Mouse (Mus musculus): ENCODE measurements around the gene Fto. TPM values are rescaled to one million over a fixed set of nuclear protein-coding genes. Genes with fewer than 3 reads are reported as not detected.

Gene Fto
- polyA plus RNA-seq, 1 experiment from 2014 or later, result 63.7 TPM

DNA sequence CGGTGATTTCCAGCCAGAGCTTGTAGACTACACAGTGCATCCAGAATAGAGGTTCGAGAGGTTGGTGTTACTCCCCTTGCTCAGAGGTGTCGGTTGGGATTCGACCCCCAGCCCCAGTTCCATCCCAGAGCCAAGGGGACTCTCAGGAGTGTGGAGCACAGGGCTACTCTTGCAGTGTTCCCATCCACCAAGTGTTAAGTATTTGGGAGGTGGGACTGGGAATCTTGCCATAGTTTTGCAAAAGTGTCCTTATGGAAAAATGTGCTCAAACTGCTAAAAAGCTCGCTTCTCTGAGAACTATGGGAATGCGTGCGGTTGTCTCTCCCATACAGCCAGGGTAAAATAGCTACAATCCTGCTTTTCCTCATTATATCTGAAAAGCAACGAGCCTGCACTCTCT, 180.0 kb downstream of the Fto start:
- in situ Hi-C loops (cut with MboI; ENCODE audit: low pct_unique_long_range_greater_than_20kb), result no loop called here
- ChIA-PET POLR2A (no interaction called here), CTCF (interaction anchor here (1.0 kb wide), 1 partner anchor 51 kb away, joined by 3 read pairs; no protein-coding TSS in a partner anchor)
- no peak for DNase-seq (ENCODE audit: low read depth, low spot score)
- ATAC-seq, result no peak
- TF ChIP-seq CTCF (IDR thresholded peaks at IDR 0.05), result no peak
- no peaks in the 10 kb centered on the region for H3K27me3 ChIP-seq

DNA sequence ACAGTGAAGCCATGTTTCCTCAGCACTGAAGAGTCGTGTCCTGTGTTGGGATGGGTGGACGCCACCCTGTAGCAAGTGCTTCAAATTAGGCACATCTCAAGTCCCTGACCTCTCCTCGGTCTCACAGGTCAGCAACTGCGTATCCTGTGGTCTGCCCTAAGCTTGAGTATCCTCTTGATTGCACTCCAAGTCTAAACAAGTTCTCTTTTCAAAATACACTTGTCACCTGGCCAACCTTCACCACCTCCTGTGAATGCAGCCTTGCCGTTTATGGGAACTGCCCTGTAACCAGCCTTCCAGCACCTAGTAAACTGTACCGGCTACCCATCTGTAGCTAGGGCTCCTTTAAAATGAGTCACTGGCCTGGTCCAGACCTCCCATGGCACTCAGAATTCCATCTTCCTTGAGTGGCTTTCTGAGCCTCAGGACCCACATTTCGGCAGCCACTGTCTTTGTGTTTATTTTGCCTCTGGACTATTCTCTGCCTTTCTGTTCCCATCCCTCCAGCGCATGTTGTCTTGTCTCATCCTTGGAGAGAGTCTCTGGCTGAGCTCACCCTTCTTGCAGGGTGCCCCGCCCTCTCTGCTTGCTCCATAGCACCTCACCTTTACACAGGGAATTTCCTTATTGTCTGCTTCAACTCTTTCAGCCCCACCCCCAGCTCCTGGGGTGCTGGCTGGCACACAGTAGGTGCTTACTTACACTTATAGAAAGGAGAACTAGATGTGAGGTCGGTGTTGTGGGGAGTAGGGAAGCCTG, 181.4 kb downstream of the Fto start:
- in situ Hi-C loops (cut with MboI; ENCODE audit: low pct_unique_long_range_greater_than_20kb), result no loop called here
- CTCF ChIA-PET, result interaction anchor here (2.4 kb wide), 1 partner anchor 11 kb away, joined by 8 read pairs; no protein-coding TSS in a partner anchor
- no peak for TF ChIP-seq CTCF (IDR thresholded peaks at IDR 0.05)
- no peak for DNase-seq (ENCODE audit: low read depth, low spot score)
- H3K27me3 ChIP-seq, result no peaks in the 10 kb centered on the region
- POLR2A ChIA-PET, result interaction anchor here (0.9 to 1.2 kb wide), 2 partner anchors 10 to 16 kb away, joined by 3 to 4 read pairs; no protein-coding TSS in a partner anchor
- peak; percentile 84 for ATAC-seq

DNA sequence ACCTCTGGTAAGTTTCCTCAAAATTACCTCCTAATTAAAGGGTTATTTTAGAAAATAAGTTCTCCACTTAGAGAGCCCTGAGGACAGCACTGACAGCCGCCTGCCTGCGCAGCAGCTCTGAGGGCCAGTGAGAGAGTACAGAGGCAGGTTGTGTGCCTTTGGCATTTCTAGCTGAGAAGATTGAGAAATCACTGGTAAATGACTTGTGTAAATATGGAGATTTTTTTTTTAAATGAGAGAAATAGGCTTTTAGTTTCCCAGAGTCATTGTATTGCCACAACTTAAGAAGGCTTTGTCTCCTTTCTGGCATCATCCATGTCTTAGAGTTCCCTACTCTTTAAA, 181.9 kb downstream of the Fto start:
- in situ Hi-C loops (cut with MboI; ENCODE audit: low pct_unique_long_range_greater_than_20kb), result no loop called here
- no peak for TF ChIP-seq CTCF (IDR thresholded peaks at IDR 0.05)
- ATAC-seq, result no peak
- H3K27me3 ChIP-seq, result no peaks in the 10 kb centered on the region
- no peak for DNase-seq (ENCODE audit: low read depth, low spot score)
- POLR2A ChIA-PET, result interaction anchor here (0.9 to 1.2 kb wide), 2 partner anchors 10 to 16 kb away, joined by 3 to 4 read pairs; no protein-coding TSS in a partner anchor
- CTCF ChIA-PET, result interaction anchor here (0.7 to 2.4 kb wide), 4 partner anchors 10 to 42 kb away, joined by 3 to 8 read pairs (median 4); no protein-coding TSS in a partner anchor

DNA sequence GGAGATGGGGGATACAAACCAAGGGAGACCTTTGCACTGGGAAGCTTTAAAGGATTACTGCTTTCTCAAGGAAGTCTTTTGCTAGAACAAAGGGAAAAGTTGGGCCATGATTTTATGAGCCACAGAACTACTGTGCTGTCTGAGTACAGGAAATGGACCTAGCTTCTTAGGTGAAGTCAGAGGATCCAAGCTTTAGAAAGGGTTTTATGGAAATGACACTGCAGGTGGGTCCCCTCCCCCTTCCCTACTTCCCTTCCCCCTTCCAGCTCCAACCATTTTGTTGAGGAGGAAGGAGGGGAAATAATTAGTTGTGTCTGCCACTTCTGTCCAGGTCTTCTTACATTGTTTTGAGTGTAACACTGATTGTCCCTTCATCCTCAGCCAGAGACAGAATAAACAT, 182.7 kb downstream of the Fto start:
- in situ Hi-C loops (cut with MboI; ENCODE audit: low pct_unique_long_range_greater_than_20kb), result no loop called here
- TF ChIP-seq CTCF (IDR thresholded peaks at IDR 0.05), result no peak
- H3K27me3 ChIP-seq, result no peaks in the 10 kb centered on the region
- CTCF ChIA-PET, result interaction anchor here (0.7 to 2.4 kb wide), 4 partner anchors 9 to 41 kb away, joined by 3 to 8 read pairs (median 4); no protein-coding TSS in a partner anchor
- POLR2A ChIA-PET, result interaction anchor here (1.2 kb wide), 1 partner anchor 15 kb away, joined by 4 read pairs; no protein-coding TSS in a partner anchor
- ATAC-seq, result no peak
- DNase-seq (ENCODE audit: low read depth, low spot score), result no peak

DNA sequence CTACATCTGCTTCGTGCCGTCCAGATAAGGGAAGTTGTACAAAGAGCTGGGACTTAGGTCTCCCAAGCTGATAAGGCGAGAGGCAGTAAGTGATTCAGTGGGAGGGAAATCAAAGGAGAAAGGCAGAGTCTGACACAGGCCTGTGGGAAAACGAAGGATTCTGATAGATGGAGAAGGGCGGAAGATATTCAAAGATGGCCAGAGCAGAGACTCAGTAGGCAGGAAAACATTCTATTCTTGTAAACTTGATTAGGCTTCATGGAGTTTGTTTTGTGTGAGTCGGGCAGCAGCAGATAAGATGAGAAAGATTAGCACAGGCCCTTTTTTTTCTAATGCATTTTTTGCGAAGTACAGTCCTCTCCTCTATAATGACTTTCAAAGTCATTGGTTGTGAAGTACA, 183.6 kb downstream of the Fto start:
- in situ Hi-C loops (cut with MboI; ENCODE audit: low pct_unique_long_range_greater_than_20kb), result no loop called here
- no peak for ATAC-seq
- ChIA-PET CTCF (interaction anchor here (1.3 to 2.4 kb wide), 2 partner anchors 8 to 10 kb away, joined by 4 to 8 read pairs; no protein-coding TSS in a partner anchor), POLR2A (no interaction called here)
- DNase-seq (ENCODE audit: low read depth, low spot score), result no peak
- TF ChIP-seq CTCF (IDR thresholded peaks at IDR 0.05), result no peak
- H3K27me3 ChIP-seq, result no peaks in the 10 kb centered on the region

DNA sequence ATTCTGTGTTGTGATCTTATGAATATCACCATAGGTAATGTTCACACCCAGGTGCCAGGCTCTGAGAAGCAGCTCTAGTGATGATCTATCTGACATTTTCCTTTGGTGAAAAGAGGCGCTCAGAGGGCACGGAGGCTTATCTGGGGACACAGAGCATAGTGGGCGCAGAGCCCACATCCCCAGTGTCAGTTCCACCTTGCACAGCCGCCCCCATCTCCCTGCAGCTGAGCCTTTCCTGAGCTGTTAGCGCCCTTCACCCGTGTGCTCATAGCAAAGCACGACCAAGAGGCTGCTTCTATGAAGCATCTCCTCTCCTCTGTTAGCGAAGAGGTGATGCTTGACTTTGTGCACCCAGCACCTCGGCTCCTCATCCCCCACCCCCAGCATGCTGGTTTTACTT, 185.3 kb downstream of the Fto start:
- ATAC-seq (no peak), DNase-seq (ENCODE audit: low read depth, low spot score) (no peak)
- no peak for TF ChIP-seq CTCF (IDR thresholded peaks at IDR 0.05)
- POLR2A ChIA-PET, result no interaction called here
- H3K27me3 ChIP-seq, result no peaks in the 10 kb centered on the region
- in situ Hi-C loops (cut with MboI; ENCODE audit: low pct_unique_long_range_greater_than_20kb), result no loop called here
- CTCF ChIA-PET, result no interaction called here

DNA sequence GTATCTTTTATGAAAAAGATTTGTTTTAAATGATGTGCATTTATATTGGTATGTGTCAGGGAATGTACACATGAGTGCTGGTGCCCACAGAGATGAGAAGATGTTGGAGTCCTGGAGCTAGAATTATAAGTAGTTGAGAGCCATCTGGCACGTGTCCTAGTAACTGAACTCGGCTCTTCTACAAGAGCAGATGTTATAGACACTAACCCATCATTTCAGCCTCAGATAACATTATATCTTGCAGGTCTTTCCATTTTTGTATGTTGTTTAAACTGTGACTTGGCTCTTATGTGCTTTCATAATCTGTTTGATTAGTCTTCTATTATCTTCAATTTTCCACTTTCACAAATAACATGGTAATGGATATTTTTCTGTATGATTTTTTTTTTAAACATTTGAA, 186.0 kb downstream of the Fto start:
- no peak for TF ChIP-seq CTCF (IDR thresholded peaks at IDR 0.05)
- H3K27me3 ChIP-seq, result no peaks in the 10 kb centered on the region
- in situ Hi-C loops (cut with MboI; ENCODE audit: low pct_unique_long_range_greater_than_20kb), result no loop called here
- ChIA-PET POLR2A (no interaction called here), CTCF (no interaction called here)
- ATAC-seq (no peak), DNase-seq (ENCODE audit: low read depth, low spot score) (no peak)

DNA sequence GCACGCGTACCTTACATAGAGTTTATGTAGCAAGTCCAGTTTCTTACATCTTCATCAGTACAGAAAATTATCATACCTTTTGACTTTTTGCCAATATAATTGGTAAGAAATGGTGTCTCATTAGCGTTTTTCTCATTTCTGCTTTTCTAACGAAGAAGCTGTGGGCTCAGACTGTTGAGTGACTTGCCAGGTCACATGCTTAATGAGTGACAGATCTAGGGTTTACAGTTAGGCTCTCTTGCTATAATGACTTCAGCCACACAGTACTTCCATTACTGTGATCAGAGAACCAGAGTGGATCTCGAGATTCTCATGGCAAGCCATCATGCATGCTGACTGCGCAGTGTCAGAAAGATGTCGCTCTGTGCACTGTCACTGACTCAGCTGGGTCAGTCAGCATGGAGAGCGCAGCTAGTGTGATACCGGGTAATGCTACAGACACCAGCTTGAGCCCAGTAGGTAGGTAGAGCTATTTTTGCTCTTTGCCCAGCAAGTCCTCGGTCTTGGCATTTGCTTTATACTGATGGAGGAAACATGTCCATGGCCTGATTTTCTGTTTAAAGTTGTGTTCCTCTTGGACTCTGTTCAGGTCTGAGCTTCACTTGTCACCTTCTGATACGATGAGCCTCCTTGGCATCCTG, 188.8 kb downstream of the Fto start:
- in situ Hi-C loops (cut with MboI; ENCODE audit: low pct_unique_long_range_greater_than_20kb), result no loop called here
- POLR2A ChIA-PET, result interaction anchor here (0.6 kb wide), 1 partner anchor 19 kb away, joined by 3 read pairs; no protein-coding TSS in a partner anchor
- DNase-seq (ENCODE audit: low read depth, low spot score), result no peak
- no peak for ATAC-seq
- TF ChIP-seq CTCF (IDR thresholded peaks at IDR 0.05), result no peak
- no peaks in the 10 kb centered on the region for H3K27me3 ChIP-seq
- CTCF ChIA-PET, result no interaction called here

DNA sequence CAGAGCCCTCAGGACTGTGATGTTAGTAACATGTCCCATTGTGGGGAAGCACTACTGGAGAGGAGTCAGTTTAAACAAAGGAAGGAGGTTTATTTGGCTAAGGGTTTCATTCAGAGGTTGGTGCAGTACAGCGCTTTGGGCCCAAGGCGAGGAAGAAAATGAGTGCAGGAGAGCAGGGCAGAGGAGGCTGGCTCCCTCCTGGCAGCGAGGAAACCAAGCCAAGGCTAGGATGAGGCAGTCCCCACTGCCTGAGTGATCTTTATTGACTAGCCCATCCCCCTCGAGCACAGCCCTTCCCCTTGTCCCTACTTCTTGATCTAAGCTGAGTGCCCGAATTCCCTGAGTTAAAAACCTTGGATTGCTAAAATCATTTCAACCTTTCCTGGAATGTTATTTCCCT, 189.5 kb downstream of the Fto start:
- in situ Hi-C loops (cut with MboI; ENCODE audit: low pct_unique_long_range_greater_than_20kb), result no loop called here
- no peak for TF ChIP-seq CTCF (IDR thresholded peaks at IDR 0.05)
- POLR2A ChIA-PET, result interaction anchor here (0.6 kb wide), 1 partner anchor 18 kb away, joined by 3 read pairs; no protein-coding TSS in a partner anchor
- ATAC-seq (no peak), DNase-seq (ENCODE audit: low read depth, low spot score) (no peak)
- no peaks in the 10 kb centered on the region for H3K27me3 ChIP-seq
- CTCF ChIA-PET, result no interaction called here

DNA sequence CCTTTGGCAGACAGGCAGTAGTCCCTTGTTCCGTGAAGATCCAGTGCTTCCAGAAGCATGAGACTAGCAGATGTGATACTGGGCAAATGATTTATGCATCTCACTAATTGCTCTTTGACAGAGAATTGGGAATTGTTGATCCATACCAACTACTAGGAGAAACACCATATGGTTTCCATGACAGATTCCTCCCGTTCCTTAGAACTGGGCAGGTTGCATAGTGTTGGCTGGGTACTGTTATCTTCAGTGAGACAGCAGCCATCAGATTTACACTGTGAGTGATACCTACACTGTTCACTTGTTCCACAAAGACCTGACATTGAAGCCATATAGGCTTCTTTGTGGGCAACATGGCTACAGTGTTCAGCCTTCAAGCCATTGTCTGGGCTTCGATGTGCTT, 191.0 kb downstream of the Fto start:
- CTCF ChIA-PET, result interaction anchor here (1.3 to 1.6 kb wide), 2 partner anchors 9 to 16 kb away, joined by 6 to 8 read pairs; no protein-coding TSS in a partner anchor
- no peak for TF ChIP-seq CTCF (IDR thresholded peaks at IDR 0.05)

DNA sequence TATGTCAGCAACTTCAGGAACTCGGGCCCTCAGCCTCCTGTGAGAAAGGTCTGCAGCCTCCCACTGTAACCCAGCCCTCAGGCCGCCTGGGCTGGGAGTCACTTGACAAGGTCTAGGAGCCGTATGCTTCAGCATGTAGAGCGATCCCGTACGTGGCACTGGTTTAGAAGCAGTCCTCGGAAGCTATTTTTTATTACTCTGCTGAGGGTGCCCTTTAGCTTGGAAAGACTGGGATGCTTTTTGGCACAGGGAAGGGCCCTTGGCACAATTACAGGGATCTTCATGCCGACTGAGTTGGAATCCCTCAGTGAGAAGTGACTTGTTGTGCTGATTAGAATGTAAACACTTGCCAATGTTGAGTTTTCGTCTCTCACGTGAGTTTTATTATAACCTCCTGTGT, 191.6 kb downstream of the Fto start:
- no peak for TF ChIP-seq CTCF (IDR thresholded peaks at IDR 0.05)
- H3K27me3 ChIP-seq, result no peaks in the 10 kb centered on the region
- in situ Hi-C loops (cut with MboI; ENCODE audit: low pct_unique_long_range_greater_than_20kb), result no loop called here
- DNase-seq (ENCODE audit: low read depth, low spot score) (no peak), ATAC-seq (no peak)
- POLR2A ChIA-PET, result no interaction called here
- CTCF ChIA-PET, result interaction anchor here (1.6 to 2.2 kb wide), 2 partner anchors 9 to 11 kb away, joined by 4 to 8 read pairs; no protein-coding TSS in a partner anchor

More for the DNA sequence above, 191.0 kb downstream of the Fto start:
- ATAC-seq (no peak), DNase-seq (ENCODE audit: low read depth, low spot score) (no peak)
- no peaks in the 10 kb centered on the region for H3K27me3 ChIP-seq
- POLR2A ChIA-PET, result no interaction called here
- in situ Hi-C loops (cut with MboI; ENCODE audit: low pct_unique_long_range_greater_than_20kb), result no loop called here

All from Patski (cell line).